Mouse (Mus musculus) 3T3-L1 (cell line): ENCODE results near the gene Gpr150.

Experiments used
- DNase-seq: peaks from one replicate; pipeline ENCODE4 v3.0.0-alpha.2; 2015; ENCODE audit warnings: low read depth, low spot score

Gpr150 gene

GRCm38 (mm10) chr13:76056896-76057266, at the start of gene Gpr150:
Gene Gpr150, minus strand, starts transcription at chr13:76056996.
- DNase-seq = no peak

- DNase-seq = peak; percentile 83
Observed at GRCm38 (mm10) chr13:76101989-76102388, 45.2 kb upstream of the Gpr150 start.

GRCm38 (mm10) chr13:76098493-76099303, 41.9 kb upstream of the Gpr150 start, which contains the start of the genes Arsk and Ttc37:
Gene Arsk, minus strand, starts transcription at chr13:76098660.
Gene Ttc37, plus strand, starts transcription at chr13:76098734.
- peak; percentile 98 for DNase-seq

- no peak for DNase-seq
Observed at GRCm38 (mm10) chr13:76098116-76098492, 41.3 kb upstream of the Gpr150 start.

GRCm38 (mm10) chr13:76074323-76074722, 17.5 kb upstream of the Gpr150 start:
- DNase-seq = no peak

- no peak for DNase-seq
Observed at GRCm38 (mm10) chr13:76064363-76064945, 7.7 kb upstream of the Gpr150 start.

GRCm38 (mm10) chr13:76063548-76063947, 6.8 kb upstream of the Gpr150 start:
- DNase-seq = no peak

GRCm38 (mm10) chr13:76062569-76062968, 5.8 kb upstream of the Gpr150 start:
- DNase-seq = no peak

GRCm38 (mm10) chr13:76062126-76062525, 5.3 kb upstream of the Gpr150 start:
- no peak for DNase-seq

GRCm38 (mm10) chr13:76059591-76059990, 2.8 kb upstream of the Gpr150 start:
- no peak for DNase-seq

GRCm38 (mm10) chr13:76057267-76058069, 672 bp upstream of the Gpr150 start:
- DNase-seq = no peak

GRCm38 (mm10) chr13:76056261-76056724, 503 bp downstream of the Gpr150 start:
- no peak for DNase-seq

GRCm38 (mm10) chr13:76055391-76056232, 1.2 kb downstream of the Gpr150 start:
- no peak for DNase-seq

GRCm38 (mm10) chr13:76044971-76045370, 11.8 kb downstream of the Gpr150 start:
- DNase-seq = no peak

GRCm38 (mm10) chr13:76042455-76042854, 14.3 kb downstream of the Gpr150 start:
- DNase-seq = no peak

GRCm38 (mm10) chr13:76024588-76024987, 32.2 kb downstream of the Gpr150 start:
- no peak for DNase-seq

- peak; percentile 66 for DNase-seq
Observed at GRCm38 (mm10) chr13:76021782-76022181, 35.0 kb downstream of the Gpr150 start.

- no peak for DNase-seq
Observed at GRCm38 (mm10) chr13:76018844-76019400, 37.9 kb downstream of the Gpr150 start.

- DNase-seq = peak; percentile 97
Observed at GRCm38 (mm10) chr13:76017974-76018843, 38.6 kb downstream of the Gpr150 start, which contains the start of gene Rfesd. Gene Rfesd, minus strand, starts transcription at chr13:76018719.

- peak; percentile 37 for DNase-seq
Observed at GRCm38 (mm10) chr13:76017465-76017864, 39.3 kb downstream of the Gpr150 start.
